Mouse (Mus musculus) kidney, embryonic 14.5 days (tissue): ENCODE measurements around the gene Phospho2. TPM values are rescaled to one million over a fixed set of nuclear protein-coding genes. Genes with fewer than 3 reads are reported as not detected.

Experiments used
- ATAC-seq: fragments of 200-750 bp; cut with Nextera tagmentation; 2 replicates; pipeline ENCODE4 v1.8.0; 2017; ENCODE audit warnings: moderate number of reproducible peaks, mild to moderate bottlenecking, moderate TSS enrichment, moderate library complexity; ENCODE audit not compliant: low FRiP score, low TSS enrichment
- H3K27ac ChIP-seq: fragments of 300-500 bp; sonication (generic); 2 replicates; pipeline ENCODE4 v1.5.1; 2014; ENCODE audit warnings: low read depth, mild to moderate bottlenecking, low read length, moderate library complexity, mixed read lengths
- H3K27me3 ChIP-seq: fragments of 300-500 bp; sonication (generic); 2 replicates; pipeline ENCODE4 v1.6.1; 2014; ENCODE audit warnings: mild to moderate bottlenecking, low read length; ENCODE audit not compliant: control insufficient read depth, insufficient read depth
- H3K36me3 ChIP-seq: fragments of 300-500 bp; sonication (generic); 2 replicates; pipeline ENCODE4 v1.6.1; 2014; ENCODE audit warnings: low read length, mixed read lengths; ENCODE audit not compliant: control insufficient read depth, insufficient read depth
- H3K4me1 ChIP-seq: fragments of 300-500 bp; sonication (generic); 2 replicates; pipeline ENCODE4 v1.6.1; 2014; ENCODE audit warnings: low read length, mixed read lengths; ENCODE audit not compliant: control insufficient read depth, insufficient read depth
- H3K4me2 ChIP-seq: fragments of 300-500 bp; sonication (generic); replicated peaks from 2 replicates; pipeline ENCODE4 v1.6.1; 2014; ENCODE audit warnings: low read depth, mild to moderate bottlenecking, low read length
- H3K4me3 ChIP-seq: fragments of 300-500 bp; sonication (generic); 2 replicates; pipeline ENCODE4 v1.5.1; 2014; ENCODE audit warnings: mild to moderate bottlenecking, low read length
- H3K9ac ChIP-seq: fragments of 300-500 bp; sonication (generic); 2 replicates; pipeline ENCODE4 v1.6.1; 2014; ENCODE audit warnings: low read depth, mild to moderate bottlenecking, low read length, moderate library complexity
- H3K9me3 ChIP-seq: fragments of 300-500 bp; sonication (generic); 2 replicates; pipeline ENCODE4 v1.6.1; 2016; ENCODE audit warnings: low read length; ENCODE audit not compliant: control insufficient read depth
- WGBS: fragments of 180-500 bp; shearing (Covaris S2); extraction: QIAGEN DNeasy Blood & Tissue Kit; methylation state at CpG from one replicate; pipeline ENCODE4 v1.1.7; 2014; 5-methylcytosine and 5-hydroxymethylcytosine counted together
- polyA plus RNA-seq: library from polyadenylated mRNA; unstranded; fragments of >200 nt; fragmentation: Nextera tagmentation; extraction: Ambion mirVana; gene quantifications from 2 replicates; pipeline ENCODE4 v1.2.1, GENCODE M21; 2014

Phospho2 gene
- polyA plus RNA-seq: 21.7 and 25.1 TPM in 2 replicates

DNA sequence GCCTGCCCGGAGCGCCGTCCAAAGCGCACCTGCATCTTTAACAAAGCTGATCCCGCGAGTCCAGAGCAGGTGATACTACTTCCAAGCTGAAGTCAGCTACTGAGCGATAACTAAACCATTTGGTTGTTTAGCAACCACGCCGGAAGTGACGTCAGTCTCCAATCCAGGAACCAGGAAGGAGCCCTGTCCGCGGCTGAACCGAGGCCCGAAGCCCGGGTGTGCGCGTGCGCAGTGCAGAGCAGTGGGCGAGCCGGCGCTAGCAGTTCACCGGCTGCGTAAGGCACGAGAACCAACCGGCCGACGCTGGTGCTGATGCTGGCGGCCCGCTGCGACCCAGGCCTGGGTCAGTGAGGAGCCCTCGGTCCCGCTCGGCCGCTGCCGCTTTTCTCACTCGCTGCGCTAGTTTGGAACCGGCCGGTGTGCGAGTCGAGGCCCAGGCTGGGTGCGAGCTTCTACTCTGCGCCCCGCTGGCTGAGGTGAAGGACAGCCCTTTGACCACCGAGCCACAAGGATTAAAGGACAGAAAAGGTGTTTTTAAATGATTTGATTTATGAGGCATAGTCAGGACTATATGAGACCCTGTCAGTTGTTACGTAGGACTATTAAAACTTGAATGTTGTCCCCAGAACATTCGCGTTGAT, at the start of gene Phospho2, which contains the start of gene Ccdc173:
Gene Phospho2, plus strand, starts transcription at position 195 of the 641 bp plus-strand sequence.
Gene Ccdc173, minus strand, starts transcription at position 147 of the 641 bp plus-strand sequence.
- Histone ChIP-seq H3K4me2 (peak within 1 kb of the TSS; percentile 87), H3K36me3 (peaks cover 16% of the 10 kb centered on the region; the same call in 1 of the 2 replicates), H3K4me1 (peaks cover 5% of the 10 kb centered on the region; the same call in 1 of the 2 replicates), H3K4me3 (peak within 1 kb of the TSS; percentile 68), H3K27me3 (no peaks in the 10 kb centered on the region), H3K27ac (peak within 1 kb of the TSS; percentile 53; the same call in 1 of the 2 replicates), H3K9me3 (no peaks in the 10 kb centered on the region), H3K9ac (peak within 1 kb of the TSS; percentile 81)
- WGBS: 1% methylated on average over 48 of the region's 48 CpGs
- peak; percentile 96 for ATAC-seq

DNA sequence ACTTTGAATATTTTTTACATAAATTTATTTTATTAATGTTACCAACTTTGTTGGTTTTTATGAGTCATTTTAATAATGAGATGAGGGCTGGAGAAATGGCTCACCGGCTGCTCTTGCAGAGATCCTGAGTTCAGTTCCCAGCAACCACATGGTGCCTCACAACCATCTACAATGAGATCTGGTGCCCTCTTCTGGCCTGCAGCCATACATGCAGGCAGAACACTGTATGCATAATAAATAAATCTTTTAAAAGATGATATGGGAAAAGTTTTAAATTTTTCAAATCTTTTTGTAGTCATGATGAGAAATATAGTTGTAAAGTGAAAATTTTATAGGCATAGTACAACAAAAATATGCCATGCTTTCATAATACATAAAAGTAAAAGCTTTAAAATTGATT, 44.3 kb upstream of the Phospho2 start:
- H3K9me3 ChIP-seq: peaks cover 3% of the 10 kb centered on the region; the same call in 1 of the 2 replicates
- H3K4me3 ChIP-seq: no peak overlapping the region
- H3K27me3 ChIP-seq: no peaks in the 10 kb centered on the region
- H3K36me3 ChIP-seq: peaks cover 77% of the 10 kb centered on the region
- no peak overlapping the region for H3K4me2 ChIP-seq
- H3K9ac ChIP-seq: no peak overlapping the region
- no peak for ATAC-seq
- 97% methylated on average over 1 of the region's 1 CpGs for WGBS
- no peak overlapping the region for H3K27ac ChIP-seq
- no peaks in the 10 kb centered on the region for H3K4me1 ChIP-seq

DNA sequence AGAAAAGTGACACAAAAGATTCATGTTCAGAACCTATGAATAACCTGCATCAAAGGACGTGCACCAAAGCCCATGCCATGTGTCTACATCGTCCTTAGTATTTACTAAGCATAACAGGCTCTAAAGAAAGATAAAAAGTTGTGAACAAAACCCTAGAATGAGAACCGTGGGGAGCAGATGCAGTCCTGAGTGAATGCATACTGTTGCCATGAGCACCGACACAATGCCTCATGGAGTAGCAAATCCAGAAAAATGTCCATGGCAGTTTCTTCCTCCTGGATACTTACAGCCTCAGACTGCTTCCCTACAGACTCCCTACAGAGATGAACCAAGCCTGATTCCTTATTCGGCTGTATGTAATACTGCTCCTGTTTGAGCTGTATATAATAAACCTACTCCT, 28.4 kb upstream of the Phospho2 start:
- H3K9ac ChIP-seq: no peak overlapping the region
- no peak for ATAC-seq
- no peaks in the 10 kb centered on the region for H3K27me3 ChIP-seq
- H3K9me3 ChIP-seq: no peaks in the 10 kb centered on the region
- no peak overlapping the region for H3K27ac ChIP-seq
- H3K4me2 ChIP-seq: no peak overlapping the region
- H3K36me3 ChIP-seq: no peaks in the 10 kb centered on the region
- H3K4me1 ChIP-seq: no peaks in the 10 kb centered on the region
- 88% methylated on average over 5 of the region's 5 CpGs for WGBS
- no peak overlapping the region for H3K4me3 ChIP-seq

DNA sequence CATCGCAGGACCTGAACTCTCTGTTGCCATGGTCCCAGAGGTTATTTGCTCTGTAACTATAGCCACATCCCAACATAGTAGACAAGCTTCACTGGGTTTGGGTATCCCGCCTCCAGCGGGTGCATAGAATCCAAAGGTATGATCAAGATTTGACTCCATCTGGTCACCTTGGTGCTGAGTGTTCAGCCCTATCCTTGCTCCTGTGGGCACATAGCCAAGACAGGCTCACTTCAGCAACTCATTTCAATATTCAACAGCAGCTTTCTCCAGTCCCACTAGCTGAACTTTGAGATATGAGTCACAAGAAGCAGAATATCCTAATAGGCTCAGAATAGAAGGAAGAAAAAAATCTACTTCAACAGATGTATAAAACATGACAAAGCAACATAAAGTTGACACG, 26.1 kb upstream of the Phospho2 start:
- 85% methylated on average over 4 of the region's 4 CpGs for WGBS
- Histone ChIP-seq H3K4me1 (no peaks in the 10 kb centered on the region), H3K9me3 (no peaks in the 10 kb centered on the region), H3K4me3 (no peak overlapping the region), H3K4me2 (no peak overlapping the region), H3K36me3 (no peaks in the 10 kb centered on the region), H3K9ac (no peak overlapping the region), H3K27me3 (no peaks in the 10 kb centered on the region), H3K27ac (no peak overlapping the region)
- ATAC-seq: no peak

DNA sequence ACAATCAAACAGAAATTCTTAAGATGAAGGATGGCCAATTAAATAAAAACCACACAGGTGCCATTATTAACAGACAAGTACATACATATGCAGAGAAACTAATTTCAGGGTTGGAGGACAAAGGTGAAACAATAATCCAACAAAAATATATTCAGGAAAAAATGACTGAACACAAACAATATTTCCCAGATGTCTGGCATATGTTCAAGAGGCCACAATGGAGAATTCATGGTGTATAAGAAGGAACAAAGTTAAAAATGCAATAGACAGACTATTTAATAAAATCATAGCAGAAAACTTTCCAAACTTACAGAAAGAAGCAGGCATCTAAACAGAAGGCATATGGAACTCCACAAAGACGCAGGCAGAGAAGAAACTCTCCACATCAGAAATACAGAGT, 24.7 kb upstream of the Phospho2 start:
- no peak overlapping the region for H3K27ac ChIP-seq
- no peak for ATAC-seq
- 81% methylated on average over 1 of the region's 1 CpGs for WGBS
- no peak overlapping the region for H3K4me3 ChIP-seq
- no peak overlapping the region for H3K9ac ChIP-seq
- no peaks in the 10 kb centered on the region for H3K27me3 ChIP-seq
- no peak overlapping the region for H3K4me2 ChIP-seq
- no peaks in the 10 kb centered on the region for H3K9me3 ChIP-seq
- H3K4me1 ChIP-seq: no peaks in the 10 kb centered on the region
- no peaks in the 10 kb centered on the region for H3K36me3 ChIP-seq

DNA sequence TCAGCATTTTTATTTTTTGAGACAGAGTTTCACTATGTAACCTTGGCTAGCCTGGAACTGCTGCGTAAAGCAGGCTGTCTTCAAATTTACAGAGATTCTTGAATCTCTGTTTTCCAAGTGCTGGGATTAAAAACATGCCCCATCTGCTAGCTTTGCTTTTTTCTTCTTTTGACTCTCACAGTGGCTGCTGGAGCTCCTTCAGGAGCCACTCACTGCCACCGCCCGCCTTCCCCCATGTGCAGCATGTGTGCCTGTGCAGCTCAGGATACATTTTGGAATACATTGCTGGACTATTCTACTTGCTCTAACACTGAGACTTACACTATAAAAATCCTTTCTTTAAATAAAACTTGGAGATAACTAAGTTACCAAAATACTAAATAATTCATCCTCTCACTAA, 16.1 kb upstream of the Phospho2 start:
- Histone ChIP-seq H3K27me3 (no peaks in the 10 kb centered on the region), H3K4me2 (no peak overlapping the region), H3K4me3 (no peak overlapping the region), H3K9ac (no peak overlapping the region), H3K36me3 (no peaks in the 10 kb centered on the region), H3K9me3 (no peaks in the 10 kb centered on the region), H3K27ac (no peak overlapping the region), H3K4me1 (no peaks in the 10 kb centered on the region)
- no peak for ATAC-seq
- whole genome bisulfite sequencing: 95% methylated on average over 3 of the region's 3 CpGs

DNA sequence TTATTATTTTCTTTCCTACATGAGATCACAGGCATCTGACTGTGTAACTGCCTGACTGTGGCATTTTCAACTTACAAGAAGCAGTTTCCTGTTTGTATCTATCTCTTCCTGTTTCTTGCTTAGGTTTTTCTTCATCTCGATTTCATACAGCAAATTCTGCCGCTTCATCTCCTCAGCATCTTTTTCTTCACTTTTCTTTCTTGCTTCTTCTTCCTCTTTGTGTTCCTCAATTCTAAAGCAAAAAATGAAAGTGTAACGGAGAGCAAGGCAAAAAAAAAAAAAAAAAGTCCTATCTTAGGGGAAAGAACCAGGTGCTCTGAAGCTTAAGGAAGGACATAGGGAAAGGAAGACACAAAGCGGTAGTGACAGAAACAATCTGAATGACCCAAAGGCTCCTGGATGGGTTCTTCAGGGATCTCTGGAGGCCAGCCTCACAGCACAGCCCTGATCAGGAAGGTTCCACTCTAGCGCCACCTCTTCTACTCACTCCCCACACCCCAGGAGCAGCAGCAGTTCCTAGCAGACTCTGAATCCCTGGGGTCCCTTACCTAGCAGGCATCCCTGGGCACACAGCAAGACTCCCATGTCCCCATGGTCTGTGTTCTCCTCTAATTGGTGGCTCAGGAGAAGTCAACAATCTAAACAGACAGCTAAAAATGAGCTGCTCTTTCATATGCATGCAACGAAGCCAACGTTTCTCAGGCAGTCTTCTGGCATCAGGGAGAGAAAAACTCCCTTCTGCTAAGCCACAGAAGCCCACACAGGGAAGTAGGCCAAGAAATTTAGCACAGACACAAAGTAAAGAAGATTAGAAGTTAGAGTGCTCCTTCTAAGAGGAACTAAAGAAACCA, 11.2 kb upstream of the Phospho2 start:
- H3K27ac ChIP-seq: no peak overlapping the region
- WGBS: 75% methylated on average over 7 of the region's 7 CpGs
- no peaks in the 10 kb centered on the region for H3K9me3 ChIP-seq
- H3K4me3 ChIP-seq: no peak overlapping the region
- no peak overlapping the region for H3K9ac ChIP-seq
- H3K4me2 ChIP-seq: no peak overlapping the region
- no peak for ATAC-seq
- no peaks in the 10 kb centered on the region for H3K27me3 ChIP-seq
- no peaks in the 10 kb centered on the region for H3K36me3 ChIP-seq
- H3K4me1 ChIP-seq: no peaks in the 10 kb centered on the region

DNA sequence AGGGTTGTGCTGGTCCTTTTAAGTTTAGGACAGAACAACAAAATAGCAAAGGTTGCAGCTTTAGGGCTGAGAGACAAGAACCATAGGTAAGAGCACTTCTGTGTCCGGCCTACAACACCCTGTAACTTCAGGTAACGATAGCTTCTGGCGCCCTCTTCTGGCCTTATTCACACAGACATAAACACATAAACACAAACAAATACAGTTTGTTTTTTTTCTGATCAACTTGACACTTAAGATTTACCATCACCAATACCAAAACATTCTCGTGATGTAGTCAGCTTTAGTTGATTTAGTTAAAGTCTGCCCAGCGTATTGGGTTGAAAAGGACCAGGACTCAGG, 10.6 kb upstream of the Phospho2 start:
- Histone ChIP-seq H3K4me1 (no peaks in the 10 kb centered on the region), H3K27ac (no peak overlapping the region), H3K9ac (no peak overlapping the region), H3K4me3 (no peak overlapping the region), H3K27me3 (no peaks in the 10 kb centered on the region), H3K36me3 (no peaks in the 10 kb centered on the region), H3K4me2 (no peak overlapping the region), H3K9me3 (no peaks in the 10 kb centered on the region)
- no peak for ATAC-seq
- 48% methylated on average over 5 of the region's 5 CpGs for WGBS

DNA sequence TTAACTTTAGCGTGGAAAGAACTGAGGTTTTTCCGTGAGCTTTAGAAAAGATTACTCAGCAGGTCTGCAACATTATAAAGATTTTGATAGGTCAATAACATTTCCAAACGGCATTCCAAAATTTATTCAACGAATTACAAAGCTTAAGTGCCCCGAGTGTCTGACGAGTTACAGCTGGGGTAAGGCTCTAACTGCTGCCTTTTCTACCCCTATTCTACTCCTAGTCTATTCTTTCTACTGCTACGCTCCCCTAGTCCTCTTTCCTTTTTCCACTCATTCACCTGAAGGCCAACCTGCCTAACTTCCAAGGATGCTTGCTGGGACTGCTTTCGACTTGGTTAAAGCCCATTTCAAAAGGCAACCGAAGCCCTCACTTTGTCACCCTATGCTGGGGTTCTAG, 449 bp upstream of the Phospho2 start:
- H3K4me3 ChIP-seq: peak overlapping the region; percentile 68
- peak; percentile 12 for ATAC-seq

More for the DNA sequence above, 449 bp upstream of the Phospho2 start:
- 22% methylated on average over 9 of the region's 9 CpGs for WGBS
- H3K9ac ChIP-seq: peak overlapping the region; percentile 81
- H3K9me3 ChIP-seq: no peaks in the 10 kb centered on the region
- H3K4me1 ChIP-seq: peaks cover 5% of the 10 kb centered on the region; the same call in 1 of the 2 replicates
- 0 out of 2 replicates have a peak overlapping the region, but pooled peaks have one; percentile 11 for H3K27ac ChIP-seq
- peak overlapping the region; percentile 87 for H3K4me2 ChIP-seq
- H3K27me3 ChIP-seq: no peaks in the 10 kb centered on the region
- H3K36me3 ChIP-seq: peaks cover 14% of the 10 kb centered on the region; the same call in 1 of the 2 replicates
